In the genomic region with DNA sequence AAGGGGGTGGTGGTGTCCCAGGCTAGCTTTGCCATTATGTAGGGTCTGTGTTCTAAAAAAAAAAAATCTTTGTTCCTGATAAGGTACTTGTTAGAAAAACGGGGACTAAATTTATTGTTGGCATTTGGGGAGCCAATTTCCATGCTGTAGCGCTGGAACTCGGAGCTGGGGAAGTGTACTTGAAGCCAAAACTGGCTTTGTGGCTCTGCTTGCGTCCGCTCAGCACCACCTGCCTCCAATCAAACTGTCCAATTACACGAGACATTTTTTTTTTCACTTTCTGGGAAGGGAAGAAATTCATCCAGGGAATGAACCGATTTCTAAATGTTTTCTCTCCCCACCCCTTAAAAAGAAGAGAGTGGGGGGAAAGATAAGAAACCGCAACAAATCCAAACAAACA, we compare ENCODE assay signal across 18 mouse cellular contexts.
A peak's percentile ranks its signal among the peaks of the same experiment; 100 is the strongest.
DNase-seq lines count a peak whose midpoint lies in the region; ATAC-seq lines count a peak whose summit lies in the region.
"Had no signal": no experiment of that assay in that cellular context is flagged by ENCODE, and none has a peak within 500 bp of the region (broad histone marks: within the 10 kb centered on the region; RNA-seq: fewer than 3 reads in every experiment).

No protein-coding gene starts in this region.

- H3K36me3 ChIP-seq in heart, embryonic 10.5 days = no peaks in the 10 kb centered on the region
- H3K36me3 ChIP-seq: kidney, embryonic 15.5 days; liver, embryonic 13.5 days had no signal

- no peak overlapping the region for H3K4me3 ChIP-seq in heart, embryonic 10.5 days
- H3K4me3 ChIP-seq: kidney, embryonic 15.5 days; left cerebral cortex, adult 2 months; liver, embryonic 13.5 days; megakaryocyte, embryonic 14.5 days; myocyte had no signal

- H3K27me3 ChIP-seq in heart, embryonic 10.5 days (ENCODE audit: insufficient read depth, poor library complexity, severe bottlenecking) = no peaks in the 10 kb centered on the region
- H3K27me3 ChIP-seq: kidney, embryonic 15.5 days; liver, embryonic 13.5 days had no signal

- H3K9me3 ChIP-seq in heart, embryonic 10.5 days = no peaks in the 10 kb centered on the region
- H3K9me3 ChIP-seq: kidney, embryonic 15.5 days; liver, embryonic 13.5 days; megakaryocyte, embryonic 14.5 days had no signal

- peak; percentile 54 to 55 for DNase-seq in cerebellum, postnatal 10 days
- DNase-seq in cerebellum, adult 9-10 months = no peak
- DNase-seq in heart, adult 11 months = peak; percentile 92
- DNase-seq in heart, embryonic 10.5 days (ENCODE audit: low spot score) = no peak
- peak; percentile 56 to 68 for DNase-seq in kidney, postnatal 4 days
- DNase-seq in kidney, adult 9 months = no peak
- peak; percentile 31 for DNase-seq in brain, adult 2 months (ENCODE audit: low read depth, low spot score)
- DNase-seq: adrenal gland, adult 8-10 months; gastrocnemius, postnatal 10 days; left cerebral cortex, postnatal 4 days; liver, embryonic 13.5 days; midbrain, embryonic 14.5 days had no signal

- no peak overlapping the region for H3K27ac ChIP-seq in heart, embryonic 10.5 days
- H3K27ac ChIP-seq: hindbrain, embryonic 14.5 days; kidney, embryonic 15.5 days; left cerebral cortex, adult 2 months; liver, embryonic 13.5 days had no signal

- peaks cover 25% of the 10 kb centered on the region for H3K4me1 ChIP-seq in heart, embryonic 10.5 days

- ATAC-seq in erythroid progenitor cell, adult 5-6 weeks (replicated peaks; ENCODE audit: low FRiP score, poor library complexity, severe bottlenecking) = no peak

- WGBS in heart, embryonic 10.5 days = 38% methylated on average over 8 of the region's 8 CpGs

Comparison
In these comparisons a context has a peak if more than half of its experiments do, and no peak if none do; other contexts are left out.
1. DNase-seq: peak in cerebellum, postnatal 10 days (2 of 2), heart, adult 11 months (single experiment), kidney, postnatal 4 days (2 of 2) and brain, adult 2 months (single experiment); none in cerebellum, adult 9-10 months (single experiment), heart, embryonic 10.5 days (single experiment) and kidney, adult 9 months (single experiment).